Mouse (Mus musculus) layer of hippocampus, postnatal 14 days (tissue): ENCODE measurements at regions not wholly inside any gene's neighbourhood (a gene's known extent, or its start where the extent isn't known, plus 50 kb on each side); places are given as distances from the start of the nearest gene placed in this dataset.

Experiments
- DNase-seq, 2 experiments: peaks; one replicate each; pipeline ENCODE4 v3.0.0; 2021 to 2022; ENCODE audit warnings: low spot score in 2 of 2, mixed read lengths in 1 of 2

DNA sequence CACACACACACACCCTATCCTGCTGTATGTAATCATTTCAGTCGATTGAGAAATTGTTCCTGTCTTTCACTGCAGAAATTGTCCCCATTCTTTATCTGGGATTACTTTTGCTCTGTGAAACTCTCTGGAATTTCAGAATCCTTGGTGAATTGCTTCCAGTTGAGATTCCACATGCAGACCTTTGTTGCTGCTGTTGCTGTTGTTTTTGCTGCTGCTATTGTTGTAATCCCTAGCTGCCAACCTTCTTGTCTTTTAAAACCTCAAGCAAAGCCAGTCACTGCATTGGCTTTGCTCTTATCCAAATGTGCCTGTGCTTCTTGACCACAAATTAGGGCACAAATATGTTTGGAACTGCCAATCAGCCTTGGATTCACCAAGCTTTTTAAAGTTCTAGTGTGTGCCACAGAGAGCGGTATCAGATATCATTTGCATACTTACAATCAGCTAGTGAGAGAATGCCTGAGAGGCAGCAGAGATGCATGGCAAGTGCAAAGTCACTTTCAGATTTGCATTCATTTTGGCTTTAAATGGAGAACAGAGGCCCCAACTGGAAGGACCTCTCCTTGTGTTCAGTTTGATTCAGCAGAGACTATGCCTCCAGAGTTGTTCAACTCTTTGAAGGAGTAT, 1187.0 kb upstream of the Map3k7 start:
- no peak for DNase-seq

DNA sequence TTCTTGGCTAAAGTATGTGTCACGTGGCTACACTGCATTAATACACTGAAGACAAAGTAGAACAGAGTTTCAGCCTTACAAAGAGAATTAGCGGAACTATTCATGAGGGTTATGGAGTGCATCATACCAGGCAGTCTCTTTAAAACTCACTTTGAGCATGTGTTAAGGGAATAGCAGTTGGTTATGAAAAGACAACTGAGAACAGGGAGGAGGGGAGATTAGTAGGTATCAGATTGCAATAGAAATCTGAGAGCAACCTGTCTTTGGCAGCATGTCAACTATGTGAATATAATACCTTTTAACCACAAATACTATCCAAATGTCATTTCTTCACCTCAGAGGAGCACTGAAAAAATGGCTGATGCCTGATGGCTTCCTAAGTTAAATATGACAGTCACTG, 1182.2 kb upstream of the Map3k7 start:
- no peak for DNase-seq

DNA sequence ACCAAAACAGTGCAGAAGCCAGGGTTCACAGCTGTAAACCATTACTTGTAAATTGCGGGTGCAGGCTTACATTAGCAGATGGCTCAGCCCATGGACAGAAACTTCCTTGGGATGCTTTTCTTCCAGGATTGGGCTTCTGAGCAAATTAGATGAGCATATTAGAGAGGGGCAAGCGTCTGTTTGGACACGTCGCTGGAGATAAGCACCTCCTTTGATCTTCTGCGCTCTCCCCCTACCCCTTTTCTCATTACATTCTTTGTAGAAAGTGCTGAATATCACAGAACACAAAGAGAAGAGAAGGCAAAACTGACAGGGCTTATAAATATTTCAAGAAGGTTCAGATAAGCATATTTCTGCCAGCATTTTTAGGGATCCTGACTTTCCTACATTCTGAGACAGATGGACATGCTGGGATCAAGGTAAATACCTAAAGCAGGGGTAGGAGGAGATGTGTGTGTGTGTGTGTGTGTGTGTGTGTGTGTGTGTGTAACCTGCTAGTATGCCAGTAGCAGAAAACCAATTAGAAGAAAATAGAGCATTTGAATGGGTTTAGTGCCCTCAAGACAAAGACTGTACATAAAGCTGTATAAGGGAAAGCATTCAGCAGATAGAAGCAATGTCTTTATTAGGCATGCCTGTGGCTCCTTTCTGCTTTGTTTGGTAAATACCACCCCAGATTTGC, 1173.8 kb upstream of the Map3k7 start:
- DNase-seq = no peak

DNA sequence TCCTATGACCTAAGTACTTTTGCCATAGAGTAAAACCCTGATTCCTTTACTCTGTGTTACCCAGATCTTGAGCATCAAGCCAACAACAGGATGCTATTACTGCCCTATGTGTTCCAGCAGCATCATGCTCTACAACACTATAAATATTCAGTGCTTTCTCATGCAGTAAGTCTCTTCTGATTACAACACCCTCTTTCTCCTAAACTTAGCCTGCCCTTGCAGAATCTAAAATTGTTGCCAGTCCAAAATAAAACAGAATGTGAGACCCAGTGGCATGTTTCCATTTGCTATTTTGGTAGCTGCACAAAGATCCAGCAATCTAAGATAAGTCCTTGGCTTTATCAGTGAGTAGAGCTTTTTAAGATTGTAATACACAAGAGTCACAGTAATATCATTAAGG, 1154.1 kb upstream of the Map3k7 start:
- no peak for DNase-seq

DNA sequence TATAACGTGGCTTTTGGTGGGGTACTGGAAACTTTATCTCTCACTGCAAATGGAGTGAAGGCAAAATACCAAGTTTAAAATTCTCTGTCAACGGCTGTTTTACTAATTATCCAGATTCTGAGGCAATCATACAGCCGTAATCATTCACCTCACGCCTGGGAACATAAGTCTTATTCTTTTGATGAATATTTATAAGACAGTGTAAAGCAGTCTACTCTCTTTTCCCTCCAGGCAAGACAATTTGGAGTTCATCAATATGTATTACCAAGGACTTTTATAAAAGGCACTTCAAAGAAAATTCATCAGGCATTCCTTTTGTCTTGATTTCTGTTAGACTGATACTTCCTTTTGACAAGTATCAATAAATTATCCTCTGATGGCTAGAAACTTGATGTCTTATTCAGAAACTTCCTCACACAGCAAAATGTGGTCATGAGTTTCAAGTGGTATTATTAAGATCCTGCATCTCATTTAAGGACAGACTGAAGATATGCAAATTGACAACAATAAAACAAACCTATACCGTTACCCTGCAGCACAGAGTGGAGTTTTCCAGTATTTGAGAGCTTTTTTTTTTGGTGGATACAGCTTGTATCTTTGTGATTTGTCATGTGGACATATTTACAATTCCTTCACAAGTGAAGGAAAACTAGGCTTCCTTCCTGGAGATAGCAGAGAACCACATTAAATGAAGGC, 1108.4 kb upstream of the Map3k7 start:
- no peak for DNase-seq

DNA sequence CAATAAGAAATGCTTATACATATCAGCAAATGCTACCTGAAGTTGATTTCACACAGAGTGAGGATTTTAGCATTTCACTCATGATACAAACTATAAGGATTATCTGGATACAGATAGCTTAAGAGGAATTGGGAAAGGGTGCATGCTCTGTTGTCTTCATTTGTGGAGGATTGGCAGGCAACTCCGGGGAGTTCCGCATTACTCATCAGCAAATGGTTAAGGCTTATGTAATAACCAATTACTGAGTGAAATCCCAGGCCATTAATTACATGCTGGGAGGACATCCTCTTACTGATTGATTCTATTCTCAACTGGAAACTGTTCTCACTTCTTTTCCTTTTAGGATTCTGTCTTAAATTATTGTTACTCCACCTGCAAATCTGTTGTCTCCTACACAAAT, 1058.9 kb upstream of the Map3k7 start:
- peak; percentile 4 to 67 for DNase-seq

DNA sequence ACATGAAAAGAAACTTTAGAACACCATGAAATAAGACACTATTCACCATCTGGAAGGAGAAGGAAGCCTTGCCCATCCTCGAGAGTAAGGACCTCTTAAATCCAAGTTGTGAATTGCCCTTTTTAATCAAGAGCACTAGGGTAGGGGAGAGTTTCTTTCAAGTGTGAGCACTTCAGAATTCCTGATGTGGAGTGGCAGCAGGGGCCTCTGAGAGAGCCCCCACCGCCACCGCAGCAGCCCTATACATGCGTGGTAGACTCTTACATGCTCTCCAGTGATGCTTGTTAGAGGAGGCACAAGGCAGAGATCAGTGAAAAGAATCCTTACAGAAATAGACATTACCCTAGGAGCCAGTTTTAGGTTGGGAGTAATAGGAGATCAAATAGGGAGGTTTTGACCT, 1041.0 kb upstream of the Map3k7 start:
- no peak for DNase-seq

DNA sequence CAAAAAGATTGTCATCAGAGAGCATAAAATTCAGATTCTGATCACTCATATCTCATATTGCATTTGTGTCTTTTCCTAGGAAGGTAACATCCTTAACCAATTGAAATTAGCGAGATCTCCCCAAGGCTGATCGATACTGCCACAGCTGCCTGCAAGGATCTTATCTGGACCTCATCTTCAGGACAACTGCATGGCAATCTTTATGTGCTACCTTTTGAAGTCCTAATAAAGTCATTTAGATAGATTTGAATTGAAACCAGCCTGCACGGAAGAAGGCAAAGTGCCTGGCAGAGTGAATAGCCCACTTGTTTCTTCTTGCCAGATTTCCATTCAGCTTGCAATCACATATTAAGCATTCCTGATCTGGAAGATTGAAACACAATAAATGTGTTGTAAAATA, 1031.5 kb upstream of the Map3k7 start:
- no peak for DNase-seq

DNA sequence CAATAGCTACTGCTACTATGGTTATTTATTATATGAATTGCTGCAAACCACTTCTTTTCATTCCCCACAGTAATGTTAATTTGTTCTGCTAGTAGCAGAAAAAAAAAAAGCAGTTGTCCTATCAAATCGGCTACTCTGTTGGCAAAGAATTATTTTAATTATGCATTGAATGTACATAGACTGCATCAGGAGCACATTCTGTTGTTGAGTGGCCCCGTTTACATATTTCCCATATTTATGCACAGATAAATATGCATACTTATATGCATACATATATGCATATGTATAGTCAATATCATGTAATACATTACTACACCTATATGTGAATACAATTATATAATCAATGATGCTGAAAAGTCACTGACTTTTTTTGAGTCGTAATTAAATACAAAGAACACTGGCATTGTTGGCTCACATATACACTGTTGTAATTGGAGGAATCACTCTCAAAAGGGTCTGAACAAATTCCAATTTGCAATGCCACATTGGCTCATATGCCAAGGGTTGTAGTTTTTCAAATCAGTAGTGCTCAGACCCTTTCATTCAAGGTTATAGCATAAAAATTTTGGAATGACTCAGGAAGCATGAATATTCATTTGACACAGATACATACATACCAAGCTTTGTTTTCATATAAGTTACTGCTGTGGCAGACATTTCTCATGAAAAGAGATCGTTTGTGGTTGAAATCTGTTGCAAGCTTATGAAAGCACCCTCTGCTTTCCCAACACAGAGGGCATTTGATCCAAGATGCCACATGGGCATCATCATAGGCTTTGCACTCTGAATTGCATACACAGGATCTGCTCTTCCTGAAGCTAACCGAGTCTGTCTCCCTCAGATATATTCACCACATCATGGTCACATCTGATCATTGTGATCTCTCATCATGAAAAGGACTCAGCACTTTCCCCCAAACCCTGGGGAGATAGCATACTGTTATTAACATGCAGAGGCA, 1030.6 kb upstream of the Map3k7 start:
- DNase-seq = peak in 1 of 2 experiments; percentile 3

DNA sequence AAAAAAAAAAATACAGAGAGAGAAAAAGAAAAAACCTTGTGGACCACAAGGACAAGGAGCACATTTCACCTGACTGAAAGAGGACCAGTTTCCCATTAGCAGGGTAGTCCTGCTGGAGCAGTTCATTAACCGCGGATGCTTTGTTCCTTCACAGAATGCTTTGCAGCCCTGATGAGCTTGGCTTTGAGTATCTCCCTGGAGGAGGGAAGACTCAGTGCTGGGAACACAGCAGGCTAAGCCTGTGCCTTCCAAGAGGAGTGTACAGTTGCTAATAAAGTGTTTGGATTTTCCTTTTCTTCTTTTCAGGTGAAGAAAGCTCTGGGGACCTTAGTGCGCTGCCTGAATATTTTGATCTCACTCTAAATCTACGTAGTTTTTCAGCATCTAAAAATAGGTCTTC, 980.3 kb upstream of the Map3k7 start:
- no peak for DNase-seq

DNA sequence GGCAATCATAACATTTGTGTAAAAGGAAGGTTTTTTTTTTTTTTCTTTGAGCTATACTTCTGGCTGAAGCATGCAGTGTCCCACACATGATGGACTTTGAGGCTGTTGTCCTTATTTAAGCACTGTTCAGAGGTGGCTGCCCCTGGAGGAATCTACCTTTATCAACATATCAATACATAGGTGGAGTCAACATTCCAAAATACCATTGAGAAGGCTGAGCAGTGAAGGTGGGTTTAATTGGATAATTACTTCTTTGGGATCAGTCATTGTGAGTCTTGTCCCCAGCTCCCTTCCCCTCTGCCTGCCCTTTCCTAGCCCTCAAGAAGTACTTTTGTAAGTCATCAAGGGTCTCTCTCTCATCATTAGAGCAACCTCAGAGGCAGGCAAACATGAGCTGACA, 951.9 kb upstream of the Map3k7 start:
- DNase-seq = no peak

DNA sequence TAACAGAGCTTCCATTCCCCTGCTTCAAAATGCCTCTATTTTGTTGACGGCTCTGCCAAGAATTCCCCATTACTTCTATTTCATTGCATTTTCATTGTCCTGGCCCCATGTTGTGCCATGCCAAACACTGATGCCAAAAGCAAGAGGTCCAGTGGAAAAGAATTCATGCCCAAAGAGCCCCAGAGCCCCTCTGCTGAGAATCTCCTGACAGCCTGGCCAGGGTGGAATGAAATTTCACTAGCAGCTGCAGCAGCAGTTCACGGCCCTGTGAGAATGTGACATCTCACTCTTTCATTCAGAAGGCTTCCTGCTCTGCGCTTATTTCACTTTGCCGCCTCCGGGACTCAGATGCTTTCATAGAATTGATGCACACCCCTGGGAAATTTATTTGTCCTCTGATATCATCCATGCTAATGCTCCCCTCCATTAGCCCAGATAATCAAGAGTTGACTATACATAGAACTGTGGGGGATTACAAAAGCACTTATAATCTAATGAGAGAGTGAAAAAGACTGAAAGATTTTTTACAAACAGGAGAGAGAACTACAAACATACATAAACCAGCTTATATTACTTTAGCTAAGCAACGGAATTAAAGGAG, 911.7 kb upstream of the Map3k7 start:
- peak; percentile 4 to 36 for DNase-seq

DNA sequence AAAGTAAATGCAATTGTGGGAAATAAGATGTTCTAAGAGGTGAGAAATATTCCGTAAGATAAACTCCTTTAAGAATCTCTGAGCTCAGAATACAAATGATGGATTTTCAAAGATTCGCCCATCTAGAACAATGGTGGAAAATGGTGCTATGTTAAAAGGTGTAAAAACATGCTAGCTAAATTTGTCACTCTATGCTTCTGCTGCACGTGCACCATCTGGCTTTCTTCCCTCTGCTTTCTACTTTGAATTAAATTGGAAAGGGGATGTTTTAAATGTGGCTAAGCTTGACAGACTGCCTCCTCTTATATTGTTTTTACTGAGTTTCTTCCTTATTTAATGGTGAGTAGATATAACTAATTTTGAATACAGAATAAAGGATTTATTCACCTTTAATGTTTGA, 887.7 kb upstream of the Map3k7 start:
- peak in 1 of 2 experiments; percentile 2 for DNase-seq

DNA sequence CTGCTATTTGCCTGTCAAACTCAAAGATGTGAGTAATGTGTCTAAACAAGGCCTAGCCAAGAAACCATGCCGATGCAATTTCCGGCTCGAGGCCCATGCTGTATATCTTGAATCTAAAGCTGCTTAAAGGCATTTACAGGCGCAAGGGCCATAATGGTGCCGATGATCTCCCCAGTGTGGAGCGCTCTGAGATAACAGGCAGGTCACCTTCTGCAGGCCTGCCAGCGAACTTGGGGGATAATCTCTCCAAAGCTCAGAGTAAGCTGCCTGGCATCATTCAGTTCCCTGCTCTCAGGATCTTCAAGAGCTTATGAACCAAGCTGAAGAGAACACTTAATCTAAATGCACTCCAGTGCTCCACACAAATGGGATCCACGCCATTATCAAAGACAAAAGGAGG, 842.3 kb upstream of the Map3k7 start:
- DNase-seq = no peak

DNA sequence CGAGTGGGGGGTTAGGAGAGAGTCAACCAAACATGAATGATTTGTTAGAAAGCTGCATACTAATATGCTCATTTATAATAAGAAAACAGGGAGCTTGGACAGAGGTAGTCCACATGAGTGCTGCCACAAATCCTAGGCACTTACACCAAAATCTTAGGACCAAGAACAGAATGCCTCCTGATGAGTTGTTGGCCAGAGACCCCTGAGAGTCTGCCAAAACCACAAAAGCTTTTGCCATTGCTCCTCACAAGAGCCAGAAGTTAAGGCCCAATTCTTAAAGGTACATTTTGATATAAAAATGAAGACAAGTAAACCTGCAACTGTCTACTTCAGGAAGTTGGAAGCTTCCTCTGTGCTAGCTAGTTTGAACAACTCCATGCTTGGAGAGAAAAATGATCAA, 820.7 kb upstream of the Map3k7 start:
- no peak for DNase-seq

DNA sequence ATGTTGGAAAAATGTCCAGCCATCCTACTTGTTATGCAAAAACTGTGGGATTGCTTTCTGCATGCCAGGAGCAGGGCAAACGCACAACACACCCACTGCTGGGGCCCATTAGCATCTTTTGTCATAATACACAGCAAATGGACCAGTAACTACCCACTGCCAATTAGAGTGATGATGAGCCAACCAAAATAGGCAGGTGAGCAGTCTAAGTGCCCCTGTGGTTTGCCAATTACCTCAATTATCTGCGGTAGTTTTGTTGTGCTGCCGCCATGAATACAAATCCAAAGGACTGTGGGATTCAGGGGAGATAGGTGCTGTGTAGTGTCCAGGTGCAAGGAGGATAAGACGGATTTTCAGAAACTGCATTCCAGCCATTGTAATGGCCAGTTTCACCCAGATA, 796.5 kb upstream of the Map3k7 start:
- DNase-seq = no peak

DNA sequence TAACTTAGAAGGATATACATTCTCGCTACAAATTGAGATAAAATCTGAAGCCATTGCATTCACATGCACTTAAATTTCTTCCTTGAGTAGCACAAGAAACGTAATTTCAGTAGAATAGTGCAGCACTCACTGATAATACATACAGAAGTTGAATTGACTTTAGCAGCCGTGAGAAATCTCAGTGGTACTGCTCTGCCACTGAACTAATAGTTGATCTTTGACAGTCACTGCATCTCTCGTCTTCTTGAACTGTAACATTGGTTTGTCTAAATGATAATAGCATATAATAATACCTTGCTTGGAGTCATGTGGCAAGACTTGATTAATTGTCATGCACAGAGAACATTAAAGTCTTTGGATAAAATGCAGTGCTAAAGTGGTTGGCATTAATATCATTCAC, 795.5 kb upstream of the Map3k7 start:
- no peak for DNase-seq

DNA sequence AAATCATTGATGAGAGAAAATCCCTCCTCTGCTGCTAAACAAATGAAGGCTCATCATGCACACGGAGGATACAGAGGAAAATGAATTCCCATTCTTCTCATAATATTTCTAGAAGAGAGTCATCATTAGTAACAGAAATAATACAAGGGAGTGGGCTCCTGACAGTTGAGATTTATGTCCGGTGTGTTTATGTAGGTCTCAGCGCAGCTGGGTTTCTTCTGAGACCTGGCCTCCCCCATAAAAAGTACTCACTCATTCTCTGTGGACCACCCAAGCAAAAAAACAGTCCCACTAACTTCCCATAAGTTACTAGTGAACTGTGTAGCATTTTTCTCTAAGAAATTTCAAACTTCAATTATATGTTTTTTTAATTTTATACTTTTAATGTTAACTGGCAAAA, 792.7 kb upstream of the Map3k7 start:
- no peak for DNase-seq

DNA sequence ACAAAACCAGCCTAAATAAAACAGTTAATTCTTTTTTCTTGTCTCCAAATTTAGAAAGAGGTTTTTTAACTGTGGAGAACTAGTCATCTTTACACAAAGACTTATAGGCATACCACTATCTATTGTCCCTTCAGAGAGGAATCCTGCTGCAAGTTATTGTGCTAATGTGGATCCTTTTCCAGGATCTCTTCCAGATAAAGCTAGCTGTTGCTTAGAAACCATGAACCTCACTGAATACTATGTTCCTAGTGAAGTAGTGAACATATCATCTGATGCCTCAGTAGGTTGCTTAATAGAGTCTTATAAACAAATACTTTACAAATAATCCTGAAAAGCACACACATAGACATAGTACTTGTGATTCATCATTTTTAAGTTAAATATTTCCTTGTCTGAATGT, 766.0 kb upstream of the Map3k7 start:
- DNase-seq = peak in 1 of 2 experiments; percentile 1

DNA sequence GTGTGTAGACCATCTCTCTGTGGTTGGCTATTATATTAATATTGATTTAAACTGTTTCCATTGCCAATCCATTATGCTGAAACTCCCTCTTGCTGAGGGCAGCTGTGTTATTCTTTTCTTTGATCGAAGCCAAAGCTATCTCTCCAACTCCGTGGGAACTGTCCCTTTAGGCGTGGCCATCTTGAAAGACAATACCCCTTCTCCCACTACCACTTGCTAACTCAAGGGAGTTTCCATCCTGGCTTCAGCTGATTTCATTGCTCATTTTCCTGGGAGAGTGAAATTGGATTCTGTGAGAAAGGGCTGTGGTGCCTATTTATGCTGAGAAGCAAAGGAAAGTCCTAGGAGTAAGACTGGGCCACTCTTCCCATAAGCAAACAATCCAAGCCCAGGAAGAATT, 760.6 kb upstream of the Map3k7 start:
- no peak for DNase-seq

DNA sequence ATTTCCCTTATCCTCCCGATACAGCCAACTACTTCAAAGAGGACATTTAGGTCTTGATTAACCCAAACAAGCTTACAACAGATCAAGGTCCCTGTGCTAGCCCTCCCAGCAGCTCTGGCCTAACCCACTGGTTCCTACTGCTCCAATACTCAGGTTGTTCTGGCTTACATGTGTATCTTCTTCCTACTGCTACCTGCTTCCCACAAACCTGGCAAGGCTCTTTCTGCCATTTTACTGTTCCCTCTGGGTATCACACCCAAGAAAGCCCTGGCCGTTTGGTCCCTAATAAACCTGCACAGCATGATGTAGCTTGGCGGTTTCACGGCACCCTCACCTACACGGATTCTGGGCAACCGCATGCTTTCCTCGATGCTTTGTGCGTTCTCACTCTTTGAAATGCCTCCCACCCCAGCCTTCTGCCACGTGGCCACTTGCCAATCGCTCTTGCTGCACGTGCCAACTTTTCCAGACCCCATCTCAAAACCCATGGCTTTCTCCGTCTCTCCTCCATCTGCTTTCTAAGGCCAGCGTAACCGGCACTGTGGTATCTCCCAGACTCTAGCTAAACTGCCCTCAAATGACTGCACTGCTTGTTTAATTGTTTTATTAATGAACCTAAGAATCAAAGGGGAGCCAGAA, 758.4 kb upstream of the Map3k7 start:
- DNase-seq = peak; percentile 46 to 55
